Mouse (Mus musculus) lung, adult 18-20 months (tissue): ENCODE measurements at regions not wholly inside any gene's neighbourhood (a gene's known extent, or its start where the extent isn't known, plus 50 kb on each side); places are given as distances from the start of the nearest gene placed in this dataset.

ENCODE experiments used
- DNase-seq, 2 experiments: peaks; one replicate each; pipeline ENCODE4 v3.0.0; 2022; ENCODE audit warnings: mixed read lengths in 2 of 2

DNA sequence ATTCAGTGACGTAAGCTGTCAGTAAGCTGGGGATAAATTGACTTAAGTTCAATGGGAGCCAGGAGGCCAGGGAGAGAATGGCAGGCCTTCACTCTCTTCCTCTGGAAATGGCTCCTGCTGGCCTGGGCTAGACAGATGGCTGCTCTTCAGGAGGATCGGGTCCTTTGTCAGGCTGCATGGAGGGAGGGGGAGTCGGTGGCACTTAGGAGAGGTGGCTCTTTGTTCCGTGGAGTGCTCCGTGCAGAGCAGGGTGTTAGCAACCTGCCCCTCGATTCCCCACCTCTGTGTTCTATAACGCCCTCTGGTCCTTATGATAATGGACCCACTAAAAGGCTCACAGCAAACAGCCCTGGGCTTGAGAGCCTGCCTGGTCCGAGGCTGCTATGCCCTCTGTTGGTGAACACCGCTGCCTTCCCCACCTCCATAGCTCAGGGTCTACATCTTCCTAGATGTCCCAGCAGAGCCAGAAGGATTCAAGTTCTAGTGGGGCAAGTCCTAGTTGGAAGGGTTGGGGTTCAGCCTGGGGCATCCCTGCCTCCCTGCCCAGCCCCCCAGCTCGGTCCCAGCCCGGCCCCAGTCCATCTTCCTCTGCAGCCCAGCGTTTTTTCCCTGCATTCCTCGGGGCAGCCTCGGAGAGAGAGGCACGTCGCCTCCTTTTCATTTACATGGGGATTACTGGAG, 232.1 kb upstream of the 4930535I16Rik start:
- no peak for DNase-seq

DNA sequence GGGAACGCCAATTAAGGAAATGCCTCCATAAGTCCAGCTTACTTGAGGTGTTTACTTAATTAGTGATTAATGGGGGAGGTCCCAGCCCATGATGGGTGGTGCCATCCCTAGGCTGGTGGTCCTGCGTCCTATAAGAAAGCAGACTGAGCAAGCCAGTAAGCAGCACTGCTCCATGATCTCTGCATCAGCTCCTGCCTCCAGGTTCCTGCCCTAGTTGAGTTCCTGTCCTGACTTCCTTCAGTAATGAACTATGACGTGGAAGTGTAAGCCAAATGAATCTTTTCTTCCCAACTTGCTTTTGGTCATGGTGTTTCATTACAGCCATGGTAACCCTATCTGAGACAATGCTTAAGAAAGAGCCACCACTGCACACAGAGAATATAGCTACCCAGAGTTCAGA, 231.2 kb upstream of the 4930535I16Rik start:
- no peak for DNase-seq

DNA sequence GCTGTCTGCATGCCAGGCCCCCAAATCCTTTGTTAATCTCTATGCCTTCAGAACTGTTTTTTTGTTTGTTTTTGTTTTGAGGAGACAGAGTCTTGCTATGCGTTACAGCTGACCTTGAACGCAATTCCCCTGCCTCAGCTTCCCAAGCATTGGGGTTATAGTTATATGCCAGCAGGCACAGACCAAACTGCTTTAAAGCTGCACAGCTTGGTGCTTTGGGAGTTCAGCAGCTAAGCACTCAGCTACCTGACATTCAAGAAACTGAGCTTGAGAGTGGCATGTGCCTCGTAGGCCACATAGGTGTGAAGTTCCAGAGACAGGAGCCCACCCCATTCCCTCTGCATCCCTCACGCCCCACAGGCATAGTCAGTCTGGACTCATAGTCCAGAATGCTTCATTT, 229.5 kb upstream of the 4930535I16Rik start:
- no peak for DNase-seq

DNA sequence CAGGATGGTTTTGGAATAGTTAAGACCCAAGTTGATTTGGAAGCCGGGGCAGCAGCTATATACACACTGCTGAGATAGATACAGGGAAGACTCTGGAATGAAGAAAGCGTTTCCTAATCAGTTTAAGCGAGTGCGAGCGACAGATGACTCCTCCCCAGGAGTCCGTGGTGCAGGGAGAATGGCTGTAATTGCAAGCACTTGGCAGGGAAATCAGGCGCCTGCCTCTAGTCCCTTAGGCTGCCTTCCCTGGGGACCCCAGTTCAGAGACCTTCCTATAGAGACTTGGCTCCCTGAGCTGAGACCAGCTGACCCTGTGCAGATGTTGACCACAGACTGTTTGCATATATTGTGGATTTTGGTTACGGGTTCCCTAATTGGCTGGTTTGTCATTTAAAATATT, 228.3 kb upstream of the 4930535I16Rik start:
- DNase-seq = no peak

DNA sequence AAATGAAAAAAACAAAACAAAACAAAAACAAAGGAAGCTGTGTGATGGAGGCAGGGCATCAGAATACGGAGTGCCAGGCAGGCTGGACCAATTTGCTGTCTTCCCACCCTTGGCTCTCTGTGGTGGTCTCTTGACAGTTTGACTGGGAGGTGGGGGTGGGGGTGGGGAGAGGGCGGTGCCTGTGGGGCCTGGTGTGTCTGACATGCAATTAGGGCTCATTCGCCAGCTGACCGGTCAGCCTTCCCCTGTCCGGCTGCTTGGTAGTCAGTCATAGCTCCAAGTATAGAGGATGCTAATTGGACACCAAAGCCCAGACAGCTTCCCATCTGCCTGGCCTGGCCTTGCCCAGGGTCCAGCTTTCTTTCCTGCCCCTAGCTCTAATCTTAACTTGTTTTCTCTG, 225.8 kb upstream of the 4930535I16Rik start:
- no peak for DNase-seq

DNA sequence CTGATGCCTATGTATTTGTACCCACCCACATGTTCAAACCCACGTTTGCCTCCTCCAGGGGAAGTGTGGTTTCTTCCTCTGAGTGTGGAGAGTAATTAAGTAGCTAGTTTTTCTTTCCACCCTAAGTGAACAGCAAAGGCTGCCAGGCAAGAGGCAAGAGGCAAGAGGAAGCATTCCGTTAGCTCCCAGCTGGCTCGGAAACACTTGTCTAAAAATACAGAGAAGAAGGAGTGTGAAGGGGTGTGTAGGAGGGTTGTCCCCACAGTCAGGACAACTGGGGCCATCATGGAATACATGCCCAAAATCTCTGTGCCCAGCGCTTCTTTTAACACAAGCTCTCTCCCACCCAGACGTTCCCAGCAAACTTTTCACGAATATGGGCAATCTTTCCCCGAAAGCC, 225.4 kb upstream of the 4930535I16Rik start:
- DNase-seq = no peak

DNA sequence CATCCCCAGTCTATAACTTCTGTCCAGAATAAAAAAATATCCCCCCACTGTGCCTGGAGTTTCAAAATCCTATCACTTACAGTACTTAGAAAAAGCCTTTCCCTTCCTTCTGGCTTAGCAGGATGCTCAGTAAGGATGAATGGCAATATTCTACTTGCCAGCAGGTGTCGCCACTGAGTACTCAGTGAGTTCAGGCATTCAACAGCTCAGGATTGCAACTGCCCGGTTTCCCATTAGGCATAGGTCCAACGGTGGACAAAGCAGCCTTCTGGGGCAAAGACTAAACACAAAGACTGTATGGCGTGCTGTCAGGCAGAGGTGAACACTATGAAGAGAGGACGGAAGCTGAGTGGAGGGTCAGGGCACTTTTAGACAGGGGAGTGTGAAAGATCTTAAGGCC, 224.3 kb upstream of the 4930535I16Rik start:
- DNase-seq = peak; percentile 59 to 61

DNA sequence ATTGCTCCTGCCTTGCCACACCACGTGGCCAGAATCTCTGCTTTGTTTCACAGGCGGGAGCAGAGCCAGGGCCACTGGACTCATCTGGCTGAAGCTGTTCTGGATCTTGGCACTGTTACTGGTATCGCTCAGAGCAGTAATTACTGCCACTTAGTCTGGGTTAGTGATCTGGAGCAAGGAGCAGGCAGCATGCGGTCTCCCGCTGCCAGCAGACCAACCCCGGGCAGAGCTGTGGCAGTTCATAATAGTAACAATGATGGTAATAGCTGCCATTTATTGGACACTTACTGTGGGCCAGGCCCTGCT, 217.3 kb upstream of the 4930535I16Rik start:
- DNase-seq = no peak

DNA sequence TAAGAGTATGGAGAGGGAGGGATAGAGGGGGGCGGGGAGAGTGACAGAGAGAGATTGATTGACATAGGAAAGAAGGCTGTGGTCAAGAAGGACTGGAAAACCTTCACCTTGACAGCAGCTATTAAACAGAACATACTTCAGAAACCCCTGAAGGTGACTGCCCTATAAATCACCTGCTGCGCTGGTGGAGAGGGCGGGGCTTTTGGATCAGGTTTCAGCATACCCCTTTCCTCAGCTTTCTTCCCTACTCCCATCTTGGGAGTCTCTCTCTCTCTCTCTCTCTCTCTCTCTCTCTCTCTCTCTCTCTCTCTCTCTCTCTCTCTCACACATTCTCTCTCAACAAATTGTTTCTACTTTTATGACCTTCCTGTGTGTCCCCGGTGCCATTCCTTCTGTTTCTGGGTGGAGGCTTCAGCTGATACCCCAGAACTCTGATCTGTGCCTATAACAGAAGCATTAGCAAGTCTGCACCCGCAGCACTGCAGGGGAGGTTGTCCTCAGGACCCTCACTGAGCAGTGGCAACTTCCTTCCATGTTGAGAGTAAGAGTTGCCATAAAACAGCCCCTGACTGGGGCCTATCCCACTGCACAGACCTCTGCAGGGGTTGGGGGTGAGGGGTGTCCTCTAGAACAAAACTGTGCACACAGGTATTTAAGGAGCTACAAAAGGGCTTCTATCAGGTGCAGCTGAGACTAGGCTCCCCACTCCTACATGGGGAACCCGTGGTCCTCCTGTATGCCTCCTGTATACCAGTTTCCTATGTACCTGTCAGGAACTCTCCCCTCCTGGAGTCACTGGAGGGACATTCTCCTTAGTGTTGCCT, 216.7 kb upstream of the 4930535I16Rik start:
- no peak for DNase-seq

DNA sequence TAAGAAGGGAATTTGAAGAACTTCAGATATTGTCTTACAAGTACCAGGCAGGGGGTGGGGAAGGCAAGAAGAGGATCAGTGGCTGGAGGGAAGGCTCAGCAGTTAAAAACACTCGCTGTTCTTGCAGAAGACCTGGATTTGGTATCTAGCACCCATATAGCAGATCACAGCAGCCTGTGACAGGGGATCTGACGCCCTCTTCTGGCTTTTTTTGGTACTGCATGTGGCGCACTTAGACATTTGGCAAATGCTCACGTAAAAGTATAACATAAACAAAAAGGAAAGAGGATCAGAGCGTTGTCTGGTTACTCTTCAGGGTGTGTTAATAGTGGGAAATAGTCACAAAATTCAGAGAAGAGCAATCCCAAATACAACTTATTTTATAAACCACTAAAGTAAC, 213.1 kb upstream of the 4930535I16Rik start:
- DNase-seq = no peak

DNA sequence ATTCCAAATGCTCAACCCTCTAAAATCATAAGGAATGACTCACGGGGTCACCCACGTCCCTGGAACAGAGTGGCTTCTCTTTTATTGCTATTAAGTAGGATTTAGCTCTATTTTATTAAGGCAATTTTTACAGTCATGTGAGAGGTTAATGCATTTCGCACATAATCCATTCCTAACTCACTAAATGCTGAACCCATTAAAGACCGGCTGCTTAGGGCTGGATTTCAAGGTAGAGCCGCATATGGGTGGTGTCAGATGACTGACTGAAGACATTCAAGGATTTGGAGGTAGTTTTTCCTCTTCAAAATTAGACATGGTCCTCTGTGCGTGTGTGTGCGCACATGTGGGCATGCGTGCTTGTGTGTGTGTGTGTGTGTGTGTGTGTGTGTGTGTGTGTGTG, 208.4 kb upstream of the 4930535I16Rik start:
- no peak for DNase-seq

DNA sequence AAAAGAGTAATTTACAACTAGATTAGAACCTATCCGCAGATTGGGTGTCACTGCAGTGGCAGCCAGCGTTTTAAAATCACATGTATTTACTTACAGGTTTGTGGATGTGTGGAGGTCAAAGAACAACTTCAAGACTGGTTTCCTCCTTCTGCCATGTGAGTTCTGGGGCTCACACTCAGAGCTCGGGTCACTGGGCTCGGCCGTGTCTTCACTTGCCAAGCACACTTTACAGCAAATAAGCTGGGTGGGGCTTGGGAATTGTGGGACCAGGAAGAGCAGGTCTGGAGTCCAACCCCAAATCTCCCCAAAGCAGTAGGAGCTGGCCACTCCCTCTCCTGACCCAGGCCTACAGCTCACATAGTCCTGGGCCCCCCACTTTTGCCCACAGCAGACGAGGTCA, 202.5 kb upstream of the 4930535I16Rik start:
- DNase-seq = no peak

DNA sequence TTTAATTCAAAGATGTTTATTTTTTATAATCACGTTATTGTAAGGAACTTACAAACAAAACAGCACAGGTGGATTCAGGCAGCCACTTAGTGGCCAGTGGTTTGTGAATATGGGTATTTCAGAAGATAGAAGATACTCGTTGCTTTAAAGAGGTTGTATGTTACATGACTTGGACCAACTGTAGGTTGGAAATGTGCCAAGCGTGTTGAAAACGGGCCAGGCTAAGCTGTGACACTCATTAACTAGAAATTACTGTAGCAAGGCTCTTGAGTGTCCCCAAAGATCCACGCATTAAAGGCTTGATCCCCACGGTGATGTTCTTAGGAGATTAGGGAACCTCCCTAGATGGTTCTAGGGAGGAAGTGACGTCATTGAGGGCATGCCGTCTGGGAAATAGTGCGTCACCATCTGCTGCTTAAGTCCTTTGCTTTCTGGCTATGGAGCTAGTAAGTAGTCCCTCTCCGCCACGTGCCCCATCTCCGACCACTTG, 196.1 kb upstream of the 4930535I16Rik start:
- DNase-seq = no peak

DNA sequence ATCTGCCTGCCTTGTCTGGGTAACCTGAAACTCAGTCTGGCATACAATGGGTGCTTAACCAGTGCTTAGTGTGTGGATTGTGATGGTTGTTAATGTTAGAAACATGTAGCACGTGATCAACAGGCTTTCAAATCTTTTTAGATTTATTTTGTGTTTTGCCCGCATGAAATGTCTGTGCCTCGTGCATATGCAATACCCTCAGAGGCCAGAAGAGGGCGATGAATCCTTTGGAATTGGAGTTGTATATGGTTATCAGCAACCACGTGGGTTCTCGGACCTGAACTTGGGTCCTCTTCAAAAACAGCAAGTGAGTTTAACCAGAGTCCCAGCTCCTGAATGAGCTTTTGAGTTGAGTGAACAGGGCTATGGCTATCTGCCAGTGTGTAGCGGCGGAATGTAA, 192.9 kb upstream of the 4930535I16Rik start:
- DNase-seq = peak in 1 of 2 experiments; percentile 3

DNA sequence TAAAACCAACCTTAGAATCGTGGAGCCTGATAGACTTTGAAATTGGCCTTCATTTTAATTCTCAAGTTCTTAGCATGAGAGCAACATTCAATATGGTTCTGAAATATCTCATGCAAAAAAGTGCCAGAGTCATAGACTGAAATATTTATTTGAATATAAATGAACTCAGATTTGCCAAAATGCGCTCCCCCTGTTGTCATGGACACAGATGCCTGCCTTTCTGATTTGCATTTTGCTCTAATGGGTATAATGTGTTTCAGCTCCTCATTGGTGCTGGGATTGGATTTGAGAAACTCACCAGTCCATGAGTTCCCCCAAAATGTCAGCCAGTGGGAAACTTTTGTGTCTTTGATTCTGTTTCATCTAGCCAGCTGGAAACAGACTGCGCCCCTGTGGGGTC, 191.5 kb upstream of the 4930535I16Rik start:
- DNase-seq = no peak

DNA sequence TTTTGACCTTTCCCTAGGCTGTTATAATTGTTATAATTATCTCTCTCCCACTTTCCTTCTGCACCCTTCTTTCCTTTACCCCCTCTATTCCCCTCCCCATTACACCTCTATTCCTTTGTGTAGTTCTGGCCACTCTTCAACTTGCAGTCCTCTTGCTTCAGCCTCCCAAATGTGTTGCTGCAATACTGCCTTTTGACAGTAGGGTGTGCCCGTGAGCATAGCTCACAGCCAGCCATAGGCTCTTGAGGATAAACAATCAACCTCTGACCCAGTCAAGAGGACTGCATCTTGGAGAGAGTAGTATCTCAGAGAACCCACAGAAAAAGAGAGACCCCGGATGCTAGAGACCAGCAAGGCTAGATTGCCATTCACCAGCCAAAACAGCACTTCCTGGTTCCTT, 184.9 kb upstream of the 4930535I16Rik start:
- peak in 1 of 2 experiments; percentile 3 for DNase-seq

DNA sequence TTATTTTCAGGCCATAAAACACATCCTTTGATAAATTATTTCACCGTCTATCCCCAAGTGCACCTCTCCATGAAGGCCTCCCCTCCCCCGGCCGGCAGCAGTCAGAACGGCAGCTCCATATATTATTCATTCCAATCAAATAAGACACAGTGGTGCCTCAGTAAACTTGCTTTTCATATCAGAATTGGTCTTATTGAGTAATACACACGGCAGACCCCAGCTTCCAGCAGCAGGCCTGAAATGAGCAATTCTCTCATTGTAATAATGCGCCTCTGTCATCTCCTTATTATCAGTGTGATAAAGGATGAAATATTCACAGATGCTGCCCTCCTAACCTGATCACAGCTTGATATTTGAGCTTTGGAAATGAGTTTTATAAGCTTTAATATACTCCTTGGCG, 169.0 kb upstream of the 4930535I16Rik start:
- no peak for DNase-seq

DNA sequence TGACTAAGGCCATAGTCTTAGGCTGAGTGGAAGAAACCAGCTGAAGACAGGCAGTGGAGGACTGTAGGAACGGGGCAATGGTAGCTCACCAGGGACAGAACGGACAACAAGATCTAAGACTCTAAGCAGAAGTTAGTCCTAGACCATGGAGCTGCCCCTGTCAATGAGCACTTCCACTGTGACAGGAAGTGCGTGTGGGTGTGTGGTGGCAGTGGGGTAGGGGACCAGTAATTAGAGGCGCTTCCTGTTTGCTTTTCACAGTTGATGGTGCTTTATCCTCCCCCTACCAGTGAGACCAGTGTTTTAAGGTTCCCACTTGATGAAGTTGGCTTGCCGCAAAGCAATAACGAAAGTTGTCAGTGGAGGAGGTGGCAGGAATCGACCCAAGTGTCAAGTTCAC, 168.4 kb upstream of the 4930535I16Rik start:
- DNase-seq = no peak

DNA sequence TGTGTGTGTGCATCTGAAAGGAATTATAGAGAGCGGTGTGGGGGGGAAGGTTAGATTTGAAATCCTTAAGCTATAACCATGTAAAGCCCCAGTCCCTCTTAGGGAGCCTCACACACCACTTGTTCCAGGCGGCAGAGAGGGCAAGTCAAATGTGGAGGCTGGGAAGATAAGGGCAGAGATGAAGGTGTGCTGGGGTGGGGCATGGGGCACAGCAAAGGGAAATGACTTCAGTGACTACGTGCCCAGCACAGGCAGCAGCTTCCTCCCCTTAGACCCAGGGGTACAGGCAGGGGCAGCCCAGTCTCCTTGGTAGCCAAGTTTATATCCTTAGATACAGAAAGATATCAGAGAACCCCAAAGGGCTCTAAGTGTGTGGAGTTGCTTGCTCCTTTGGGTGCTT, 161.8 kb upstream of the 4930535I16Rik start:
- no peak for DNase-seq

DNA sequence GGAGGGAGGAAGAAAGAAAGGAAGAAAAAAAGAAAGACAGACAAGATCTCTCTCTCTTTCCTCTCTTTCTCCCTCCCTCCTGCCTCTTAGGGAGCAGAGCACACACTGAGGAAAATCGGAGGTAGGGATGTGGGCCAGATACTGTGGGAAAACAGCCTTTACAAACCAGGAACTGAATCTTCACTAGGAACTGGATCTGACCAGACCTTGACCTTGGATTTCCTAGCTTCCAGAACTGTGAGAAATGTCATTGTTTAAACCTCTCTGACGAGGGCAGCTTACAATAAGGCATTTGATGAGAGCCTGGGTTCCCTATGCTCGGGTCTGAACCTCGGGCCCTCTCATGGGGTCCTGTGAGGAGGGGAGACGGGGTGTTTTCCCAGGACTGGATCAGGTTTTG, 157.7 kb upstream of the 4930535I16Rik start:
- DNase-seq = no peak

DNA sequence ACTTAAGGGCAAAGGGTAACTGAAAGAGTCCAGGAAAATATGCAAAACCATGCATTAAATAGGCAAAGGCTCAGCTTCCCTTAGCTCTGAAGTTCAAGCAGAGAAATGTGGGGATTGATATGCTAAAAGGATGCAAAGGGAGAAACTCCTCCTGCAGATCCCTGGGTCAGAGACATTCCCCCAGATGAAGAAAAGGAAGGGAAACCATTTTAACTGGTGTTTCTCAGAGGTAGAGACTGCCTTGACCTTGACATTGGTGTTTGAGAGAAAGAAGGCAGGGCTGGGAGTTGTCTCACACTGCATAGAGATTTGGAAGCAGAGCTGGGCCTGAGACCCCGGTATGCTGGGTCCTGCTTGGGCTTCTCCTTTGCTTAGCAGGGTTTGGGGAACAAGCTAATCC, 155.8 kb upstream of the 4930535I16Rik start:
- DNase-seq = no peak

DNA sequence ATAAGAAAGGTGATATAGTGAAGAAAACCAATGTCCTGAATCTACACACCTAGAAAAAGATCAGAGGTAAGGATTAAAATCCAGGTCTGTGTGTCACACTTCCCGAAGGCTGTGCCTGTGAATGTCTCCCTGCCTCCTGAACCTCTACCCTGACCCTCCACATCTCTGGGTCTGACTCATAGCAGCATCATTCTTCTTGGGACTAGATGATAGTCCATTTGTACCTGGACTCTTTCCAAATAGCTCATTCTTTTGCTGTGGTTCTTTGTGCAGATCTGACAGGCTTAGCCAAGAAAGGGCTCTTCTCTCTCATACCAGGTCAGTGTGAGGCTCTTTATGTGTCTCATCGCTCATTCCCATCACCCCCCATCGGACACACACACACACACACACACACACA, 146.8 kb upstream of the 4930535I16Rik start:
- no peak for DNase-seq

DNA sequence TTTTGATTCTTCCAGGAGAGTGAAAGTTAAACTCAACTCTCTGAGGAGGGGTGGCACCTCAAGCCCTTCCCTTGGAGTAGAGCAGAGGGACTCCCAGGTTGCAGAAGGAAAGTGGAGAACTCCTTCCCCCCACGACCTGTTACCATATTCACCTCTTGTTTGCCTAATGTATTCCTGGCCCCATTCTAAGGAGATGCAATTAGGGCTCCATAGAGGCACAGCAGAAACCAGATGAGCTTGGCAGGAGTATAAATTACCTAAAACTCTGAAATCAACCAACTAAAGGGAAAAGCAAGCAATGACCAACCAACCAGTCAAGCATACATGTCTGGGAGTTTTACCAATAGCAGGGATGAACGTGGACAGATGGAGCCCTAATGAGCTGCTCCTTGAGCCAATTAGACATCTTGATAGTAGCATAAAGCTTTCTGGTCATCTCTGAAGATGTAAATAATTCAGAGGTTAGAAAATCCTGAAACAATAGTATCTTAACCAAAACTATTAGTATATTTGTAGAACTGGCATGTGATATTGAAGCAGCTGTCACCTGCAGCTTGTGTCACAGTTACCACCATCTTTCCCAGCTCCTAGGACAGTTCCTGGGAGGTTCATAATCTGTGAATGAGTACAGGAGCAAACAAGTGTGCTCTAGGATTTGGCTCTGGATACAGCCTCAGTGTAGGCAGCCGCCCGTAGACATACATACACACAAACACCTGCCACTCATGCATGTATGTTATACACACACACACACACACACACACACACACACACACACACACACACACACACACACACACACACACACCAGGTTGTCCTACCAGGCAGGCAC, 145.7 kb upstream of the 4930535I16Rik start:
- DNase-seq = no peak

DNA sequence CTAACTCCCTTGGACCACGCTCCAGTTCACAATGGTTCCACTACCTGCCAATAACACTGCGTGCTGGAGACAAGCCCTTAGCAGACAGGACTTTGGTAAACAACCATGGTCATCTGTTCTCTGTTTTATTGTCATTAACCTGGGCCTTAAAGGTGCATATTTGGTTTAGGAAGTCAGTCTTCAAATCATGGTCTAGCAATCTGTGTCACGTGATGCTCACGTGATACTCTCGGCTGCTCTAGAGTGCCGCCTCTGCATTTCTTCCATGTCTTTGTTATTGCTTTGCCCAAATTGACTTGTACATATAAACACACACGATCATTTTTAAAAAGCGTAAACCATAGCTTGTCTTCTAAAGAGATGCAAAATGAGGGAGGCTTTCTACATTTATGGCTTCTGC, 139.8 kb upstream of the 4930535I16Rik start:
- no peak for DNase-seq
